In genomic region chr2:109502186-109502585, GRCm38 (mm10) we compare ENCODE assay signal across 10 mouse cellular contexts.
DNase-seq lines count a peak whose midpoint lies in the region; ATAC-seq and TF ChIP-seq lines count a peak whose summit lies in the region.
"Had no signal": no experiment of that assay in that cellular context is flagged by ENCODE, and none has a peak within 500 bp of the region (broad histone marks: within the 10 kb centered on the region; RNA-seq: fewer than 3 reads in every experiment).

No protein-coding gene starts in this region.

- no peaks in the 10 kb centered on the region for H3K9me3 ChIP-seq in lung, postnatal 0 days (ENCODE audit: low read length)
- H3K9me3 ChIP-seq: limb, embryonic 13.5 days had no signal

- no peak for TF ChIP-seq CTCF in lung, postnatal 0 days (IDR thresholded peaks at IDR 0.05)

- no peak overlapping the region for H3K4me2 ChIP-seq in lung, postnatal 0 days (replicated peaks; ENCODE audit: low read depth, low read length)
- H3K4me2 ChIP-seq: limb, embryonic 13.5 days had no signal

- H3K9ac ChIP-seq in lung, postnatal 0 days (replicated peaks; ENCODE audit: low read depth) = no peak overlapping the region
- H3K9ac ChIP-seq: limb, embryonic 13.5 days had no signal

- no peak for ATAC-seq in megakaryocyte-erythroid progenitor cell, adult 5-6 weeks (replicated peaks; ENCODE audit: low FRiP score, low TSS enrichment, poor library complexity, severe bottlenecking)
- ATAC-seq in lung, postnatal 0 days = no peak
- ATAC-seq: CD4-positive, CD25-positive, alpha-beta regulatory T cell, adult 4 months had no signal

- no peaks in the 10 kb centered on the region for H3K27me3 ChIP-seq in lung, postnatal 0 days (replicated peaks; ENCODE audit: insufficient read depth, low read length)
- H3K27me3 ChIP-seq: limb, embryonic 13.5 days had no signal

- H3K4me3 ChIP-seq in lung, postnatal 0 days (ENCODE audit: low read depth, low read length) = no peak overlapping the region
- H3K4me3 ChIP-seq: limb, embryonic 13.5 days had no signal

- no peaks in the 10 kb centered on the region for H3K4me1 ChIP-seq in lung, postnatal 0 days (ENCODE audit: insufficient read depth, low read depth, low read length)
- H3K4me1 ChIP-seq: limb, embryonic 13.5 days had no signal

- 48% methylated on average over 5 of the region's 5 CpGs for whole genome bisulfite sequencing in lung, postnatal 0 days

- peak; percentile 3 to 7 for DNase-seq in heart, postnatal 14 days
- no peak for DNase-seq in heart, adult 9 months (ENCODE audit: low spot score in 2 of 2)
- DNase-seq in brain, adult 2 months (ENCODE audit: low read depth, low spot score) = peak; percentile 63
- peak; percentile 75 to 79 for DNase-seq in cerebellum, postnatal 25 days
- peak; percentile 22 to 37 for DNase-seq in left cerebral cortex, postnatal 10 days (ENCODE audit: extremely low spot score in 1 of 2, low spot score in 2 of 2)
- no peak for DNase-seq in ovary, adult 18-20 months (ENCODE audit: low spot score)
- DNase-seq in lung, postnatal 0 days (ENCODE audit: low spot score) = no peak

- H3K36me3 ChIP-seq in lung, postnatal 0 days (ENCODE audit: insufficient read depth, low read length) = no peaks in the 10 kb centered on the region
- H3K36me3 ChIP-seq: limb, embryonic 13.5 days had no signal

- no peak for TF ChIP-seq EP300 in lung, postnatal 0 days (IDR thresholded peaks at IDR 0.05)

- no peak overlapping the region for H3K27ac ChIP-seq in lung, postnatal 0 days (ENCODE audit: low read length)
- H3K27ac ChIP-seq: limb, embryonic 13.5 days had no signal

- intact Hi-C loops in heart, postnatal 14 days (cut with DNase I) = no loop called here
- intact Hi-C loops in left cerebral cortex, postnatal 10 days (cut with DNase I) = no loop called here

Comparison
In these comparisons a context has a peak if more than half of its experiments do, and no peak if none do; other contexts are left out.
1. DNase-seq: peak in heart, postnatal 14 days (2 of 2), brain, adult 2 months (single experiment), cerebellum, postnatal 25 days (2 of 2) and left cerebral cortex, postnatal 10 days (2 of 2); none in heart, adult 9 months (0 of 2), ovary, adult 18-20 months (single experiment) and lung, postnatal 0 days (single experiment).